Mouse (Mus musculus): Measurements from ENCODE around the gene Smad5.

GRCm38 (mm10) chr13:56712221-56712620 is 9.4 kb downstream of the Smad5 start:
- TF ChIP-seq CTCF (IDR thresholded peaks at IDR 0.05; ENCODE audit: low read depth, low read length) (no peak), POLR2A (IDR thresholded peaks at IDR 0.05; ENCODE audit: borderline replicate concordance, low read depth, low read length) (no peak)

Data from bone marrow macrophage, adult 2 months (primary cell).